Mouse (Mus musculus): Measurements from ENCODE around the gene Lrrc23. TPM values are rescaled to one million over a fixed set of nuclear protein-coding genes. Genes with fewer than 3 reads are reported as not detected.

Lrrc23 gene
- polyA plus RNA-seq (2014; fragmentation: Nextera tagmentation; extraction: Ambion mirVana), result 0.11 TPM in 1 of 2 replicates, not detected in the other

- peak; percentile 55 for DNase-seq (ENCODE audit: low spot score)
- Histone ChIP-seq H3K9me3 (ENCODE audit: control insufficient read depth, low read length) (no peaks in the 10 kb centered on the region), H3K4me2 (peak within 1 kb of the TSS; percentile 66), H3K27me3 (replicated peaks; ENCODE audit: control insufficient read depth, insufficient read depth, low read length) (peaks cover 32% of the 10 kb centered on the region), H3K36me3 (ENCODE audit: control insufficient read depth, insufficient read depth, low read length) (no peaks in the 10 kb centered on the region), H3K4me1 (replicated peaks; ENCODE audit: control insufficient read depth, insufficient read depth, low read length) (no peaks in the 10 kb centered on the region), H3K27ac (ENCODE audit: low read depth, low read length) (no peak within 1 kb of the TSS), H3K9ac (ENCODE audit: low read depth, low read length) (no peak within 1 kb of the TSS), H3K4me3 (ENCODE audit: low read depth, low read length) (peak within 1 kb of the TSS; percentile 41)
- WGBS, result 2% methylated on average over 23 of the region's 23 CpGs
- ATAC-seq (replicated peaks; ENCODE audit: low FRiP score), result no peak
Measured at GRCm38 (mm10) chr6:124779222-124779983, at the start of gene Lrrc23. TSS of gene Lrrc23 (minus strand) at chr6:124779727.

DNA sequence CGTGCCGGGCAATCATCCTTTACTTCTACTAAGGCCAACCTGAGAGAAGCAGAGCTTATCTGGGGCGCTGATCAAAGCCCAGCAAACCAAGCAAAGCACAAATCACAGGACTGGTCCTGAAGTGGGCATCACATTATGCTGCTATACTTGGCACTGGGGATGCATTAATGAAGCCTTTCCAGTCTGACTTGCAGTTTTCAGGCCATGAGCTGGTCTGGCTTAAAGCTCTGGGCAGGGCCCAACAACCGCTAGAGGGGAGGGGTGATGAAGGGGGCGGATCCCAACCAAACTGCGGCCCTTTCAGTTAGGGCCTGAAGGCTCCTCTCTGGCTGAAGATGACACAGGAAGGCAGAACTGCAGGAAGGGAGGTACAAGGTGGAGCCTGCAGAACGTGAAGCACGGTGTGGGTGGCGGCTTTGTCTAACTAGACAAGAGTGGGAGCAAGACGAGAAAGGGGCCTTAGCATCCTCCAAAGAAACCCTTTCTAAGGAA, 48.6 kb upstream of the Lrrc23 start:
- Histone ChIP-seq H3K4me2 (peak overlapping the region; percentile 89), H3K4me3 (ENCODE audit: low read depth, low read length) (peak overlapping the region; percentile 90), H3K9me3 (ENCODE audit: control insufficient read depth, low read length) (no peaks in the 10 kb centered on the region), H3K27me3 (replicated peaks; ENCODE audit: control insufficient read depth, insufficient read depth, low read length) (no peaks in the 10 kb centered on the region), H3K4me1 (replicated peaks; ENCODE audit: control insufficient read depth, insufficient read depth, low read length) (peaks cover 5% of the 10 kb centered on the region; the same call in 1 of the 2 replicates), H3K27ac (ENCODE audit: low read depth, low read length) (peak overlapping the region; percentile 39; the same call in 1 of the 2 replicates), H3K9ac (ENCODE audit: low read depth, low read length) (peak overlapping the region; percentile 70), H3K36me3 (ENCODE audit: control insufficient read depth, insufficient read depth, low read length) (peaks cover 37% of the 10 kb centered on the region)
- DNase-seq (ENCODE audit: low spot score) (peak; percentile 54), ATAC-seq (replicated peaks; ENCODE audit: low FRiP score) (no peak)
- 20% methylated on average over 10 of the region's 10 CpGs for WGBS

GRCm38 (mm10) chr6:124822049-124822448, 42.5 kb upstream of the Lrrc23 start:
- ATAC-seq (replicated peaks; ENCODE audit: low FRiP score), result no peak
- Histone ChIP-seq H3K27me3 (replicated peaks; ENCODE audit: control insufficient read depth, insufficient read depth, low read length) (no peaks in the 10 kb centered on the region), H3K27ac (ENCODE audit: low read depth, low read length) (no peak overlapping the region), H3K36me3 (ENCODE audit: control insufficient read depth, insufficient read depth, low read length) (peaks cover 80% of the 10 kb centered on the region), H3K9ac (ENCODE audit: low read depth, low read length) (no peak overlapping the region), H3K4me1 (replicated peaks; ENCODE audit: control insufficient read depth, insufficient read depth, low read length) (no peaks in the 10 kb centered on the region), H3K4me2 (no peak overlapping the region), H3K9me3 (ENCODE audit: control insufficient read depth, low read length) (no peaks in the 10 kb centered on the region), H3K4me3 (ENCODE audit: low read depth, low read length) (no peak overlapping the region)
- WGBS, result 95% methylated on average over 4 of the region's 4 CpGs
- no peak for DNase-seq (ENCODE audit: low spot score)

- peaks cover 80% of the 10 kb centered on the region for H3K36me3 ChIP-seq (ENCODE audit: control insufficient read depth, insufficient read depth, low read length)
- H3K4me2 ChIP-seq, result no peak overlapping the region
- ATAC-seq (replicated peaks; ENCODE audit: low FRiP score) (no peak), DNase-seq (ENCODE audit: low spot score) (no peak)
- 88% methylated on average over 5 of the region's 5 CpGs for WGBS
- no peak overlapping the region for H3K4me3 ChIP-seq (ENCODE audit: low read depth, low read length)
- no peak overlapping the region for H3K9ac ChIP-seq (ENCODE audit: low read depth, low read length)
- H3K27ac ChIP-seq (ENCODE audit: low read depth, low read length), result no peak overlapping the region
- no peaks in the 10 kb centered on the region for H3K27me3 ChIP-seq (replicated peaks; ENCODE audit: control insufficient read depth, insufficient read depth, low read length)
- H3K9me3 ChIP-seq (ENCODE audit: control insufficient read depth, low read length), result no peaks in the 10 kb centered on the region
- H3K4me1 ChIP-seq (replicated peaks; ENCODE audit: control insufficient read depth, insufficient read depth, low read length), result no peaks in the 10 kb centered on the region
Measured at GRCm38 (mm10) chr6:124820891-124821290, 41.4 kb upstream of the Lrrc23 start.

DNA sequence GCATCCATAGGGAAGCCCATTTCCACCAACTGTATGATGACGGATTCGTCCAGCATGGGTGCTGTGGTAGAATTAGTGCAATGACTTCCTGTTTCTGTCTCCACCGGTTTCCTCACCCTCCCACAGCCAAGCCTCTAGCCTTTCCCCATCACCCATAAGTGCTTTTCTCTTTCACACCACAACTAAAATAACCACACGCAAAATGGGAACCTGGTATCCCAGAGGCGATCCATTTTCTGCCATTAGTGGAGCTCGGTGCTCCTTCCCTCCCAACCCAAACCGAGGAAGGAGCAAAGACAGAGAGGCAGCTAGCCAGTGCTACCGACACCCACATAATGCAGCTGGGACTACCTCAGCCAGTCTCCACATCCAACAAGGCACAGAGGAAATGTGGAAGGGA, 38.4 kb upstream of the Lrrc23 start:
- no peaks in the 10 kb centered on the region for H3K9me3 ChIP-seq (ENCODE audit: control insufficient read depth, low read length)
- WGBS, result 75% methylated on average over 8 of the region's 8 CpGs
- ATAC-seq (replicated peaks; ENCODE audit: low FRiP score) (no peak), DNase-seq (ENCODE audit: low spot score) (no peak)
- no peak overlapping the region for H3K4me3 ChIP-seq (ENCODE audit: low read depth, low read length)
- no peaks in the 10 kb centered on the region for H3K27me3 ChIP-seq (replicated peaks; ENCODE audit: control insufficient read depth, insufficient read depth, low read length)
- no peak overlapping the region for H3K27ac ChIP-seq (ENCODE audit: low read depth, low read length)
- H3K36me3 ChIP-seq (ENCODE audit: control insufficient read depth, insufficient read depth, low read length), result peaks cover 58% of the 10 kb centered on the region
- H3K4me2 ChIP-seq, result no peak overlapping the region
- no peak overlapping the region for H3K9ac ChIP-seq (ENCODE audit: low read depth, low read length)
- H3K4me1 ChIP-seq (replicated peaks; ENCODE audit: control insufficient read depth, insufficient read depth, low read length), result peaks cover 11% of the 10 kb centered on the region

DNA sequence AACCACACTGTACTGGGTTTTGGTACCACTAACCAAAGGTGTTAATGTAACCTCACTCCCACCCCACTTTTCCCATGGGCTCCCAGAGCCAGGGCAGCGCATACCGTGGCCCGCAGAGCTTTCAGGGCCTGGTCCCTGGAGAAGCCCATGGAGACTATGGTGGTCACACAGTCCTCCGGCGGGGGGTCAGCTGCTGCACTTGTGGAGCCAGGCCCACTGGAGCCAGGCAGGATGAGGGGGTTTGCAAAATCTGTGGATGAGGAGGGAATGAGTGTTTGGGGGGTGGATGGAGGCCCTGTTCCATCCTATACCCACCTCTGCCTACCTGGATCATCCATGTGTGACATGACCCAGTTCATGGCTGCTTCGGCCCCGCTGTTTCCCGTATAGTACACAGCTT, 38.0 kb upstream of the Lrrc23 start:
- H3K27ac ChIP-seq (ENCODE audit: low read depth, low read length), result no peak overlapping the region
- no peaks in the 10 kb centered on the region for H3K9me3 ChIP-seq (ENCODE audit: control insufficient read depth, low read length)
- H3K4me1 ChIP-seq (replicated peaks; ENCODE audit: control insufficient read depth, insufficient read depth, low read length), result peaks cover 12% of the 10 kb centered on the region
- H3K36me3 ChIP-seq (ENCODE audit: control insufficient read depth, insufficient read depth, low read length), result peaks cover 56% of the 10 kb centered on the region
- H3K27me3 ChIP-seq (replicated peaks; ENCODE audit: control insufficient read depth, insufficient read depth, low read length), result no peaks in the 10 kb centered on the region
- ATAC-seq (replicated peaks; ENCODE audit: low FRiP score), result no peak
- WGBS, result 97% methylated on average over 8 of the region's 8 CpGs
- DNase-seq (ENCODE audit: low spot score), result no peak
- no peak overlapping the region for H3K4me2 ChIP-seq
- no peak overlapping the region for H3K4me3 ChIP-seq (ENCODE audit: low read depth, low read length)
- no peak overlapping the region for H3K9ac ChIP-seq (ENCODE audit: low read depth, low read length)

DNA sequence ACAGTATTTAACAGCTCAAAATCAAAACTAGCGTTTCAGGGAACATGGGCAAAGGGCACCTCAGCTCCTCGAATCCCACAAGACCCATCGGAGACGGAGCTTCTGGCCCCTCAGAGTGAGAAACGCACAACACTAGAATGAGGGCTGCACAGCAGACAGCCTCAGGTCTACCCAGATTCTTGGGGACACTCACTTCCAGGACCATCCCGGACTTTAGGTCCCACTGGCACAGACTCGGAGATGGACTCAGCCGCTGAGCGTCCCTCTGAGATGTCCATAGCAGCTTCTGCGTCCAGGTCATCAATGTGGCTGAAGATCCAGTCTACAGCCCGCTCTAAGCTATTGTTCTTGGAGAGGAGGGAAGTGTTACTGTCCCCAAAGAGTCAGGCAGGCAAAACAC, 37.6 kb upstream of the Lrrc23 start:
- Histone ChIP-seq H3K4me2 (no peak overlapping the region), H3K27ac (ENCODE audit: low read depth, low read length) (no peak overlapping the region), H3K4me1 (replicated peaks; ENCODE audit: control insufficient read depth, insufficient read depth, low read length) (peaks cover 16% of the 10 kb centered on the region), H3K36me3 (ENCODE audit: control insufficient read depth, insufficient read depth, low read length) (peaks cover 56% of the 10 kb centered on the region), H3K9ac (ENCODE audit: low read depth, low read length) (no peak overlapping the region), H3K4me3 (ENCODE audit: low read depth, low read length) (no peak overlapping the region), H3K27me3 (replicated peaks; ENCODE audit: control insufficient read depth, insufficient read depth, low read length) (no peaks in the 10 kb centered on the region), H3K9me3 (ENCODE audit: control insufficient read depth, low read length) (no peaks in the 10 kb centered on the region)
- DNase-seq (ENCODE audit: low spot score), result no peak
- WGBS, result 95% methylated on average over 11 of the region's 11 CpGs
- no peak for ATAC-seq (replicated peaks; ENCODE audit: low FRiP score)

- no peak overlapping the region for H3K4me2 ChIP-seq
- peaks cover 56% of the 10 kb centered on the region for H3K36me3 ChIP-seq (ENCODE audit: control insufficient read depth, insufficient read depth, low read length)
- 87% methylated on average over 4 of the region's 4 CpGs for WGBS
- H3K9ac ChIP-seq (ENCODE audit: low read depth, low read length), result no peak overlapping the region
- no peak overlapping the region for H3K4me3 ChIP-seq (ENCODE audit: low read depth, low read length)
- peaks cover 22% of the 10 kb centered on the region for H3K4me1 ChIP-seq (replicated peaks; ENCODE audit: control insufficient read depth, insufficient read depth, low read length)
- DNase-seq (ENCODE audit: low spot score) (no peak), ATAC-seq (replicated peaks; ENCODE audit: low FRiP score) (no peak)
- H3K27me3 ChIP-seq (replicated peaks; ENCODE audit: control insufficient read depth, insufficient read depth, low read length), result no peaks in the 10 kb centered on the region
- H3K9me3 ChIP-seq (ENCODE audit: control insufficient read depth, low read length), result no peaks in the 10 kb centered on the region
- H3K27ac ChIP-seq (ENCODE audit: low read depth, low read length), result no peak overlapping the region
Measured at GRCm38 (mm10) chr6:124816611-124817010, 37.1 kb upstream of the Lrrc23 start.
